Mouse (Mus musculus): Measurements from ENCODE around the gene Aldh5a1. TPM values are rescaled to one million over a fixed set of nuclear protein-coding genes. Genes with fewer than 3 reads are reported as not detected.
A peak's percentile ranks its signal among the peaks of the same experiment; 100 is the strongest.

Gene Aldh5a1
- polyA plus RNA-seq, 1 experiment from 2014 or later, result 8.9 TPM

DNA sequence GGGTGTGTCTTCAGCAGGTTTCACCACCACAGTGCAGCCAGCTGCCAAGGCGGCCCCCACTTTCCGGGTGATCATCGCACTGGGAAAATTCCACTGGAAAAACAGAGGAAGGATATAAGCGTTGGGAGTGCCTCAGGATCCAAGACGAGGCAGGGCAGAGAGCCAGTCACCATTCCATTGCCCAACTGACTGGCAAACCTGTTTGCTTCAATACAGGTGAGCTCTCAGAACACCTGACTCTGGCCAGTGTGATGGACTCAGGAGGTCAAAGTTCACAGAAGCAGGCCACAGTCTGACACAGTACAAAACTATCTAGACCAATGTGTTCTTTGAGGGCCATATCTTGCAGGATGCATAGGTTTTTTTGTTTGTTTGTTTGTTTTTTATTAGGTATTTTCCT lies 13.5 kb downstream of the Aldh5a1 start:
- H3K27ac ChIP-seq (replicated peaks), result no peak overlapping the region
- no peaks in the 10 kb centered on the region for H3K27me3 ChIP-seq
- ATAC-seq (ENCODE audit: low read depth), result no peak
- no peak overlapping the region for H3K4me2 ChIP-seq
- no peaks in the 10 kb centered on the region for H3K9me3 ChIP-seq
- no peaks in the 10 kb centered on the region for H3K4me1 ChIP-seq (replicated peaks)
- no peak overlapping the region for H3K4me3 ChIP-seq
- WGBS, result 92% methylated on average over 5 of the region's 5 CpGs
- no peak overlapping the region for H3K9ac ChIP-seq
- peaks cover 43% of the 10 kb centered on the region for H3K36me3 ChIP-seq

- H3K27me3 ChIP-seq, result no peaks in the 10 kb centered on the region
- H3K27ac ChIP-seq (replicated peaks), result no peak overlapping the region
- no peak overlapping the region for H3K4me2 ChIP-seq
- H3K4me1 ChIP-seq (replicated peaks), result no peaks in the 10 kb centered on the region
- H3K9me3 ChIP-seq, result no peaks in the 10 kb centered on the region
- H3K36me3 ChIP-seq, result peaks cover 52% of the 10 kb centered on the region
- no peak overlapping the region for H3K4me3 ChIP-seq
- no peak overlapping the region for H3K9ac ChIP-seq
- WGBS, result 77% methylated on average over 6 of the region's 6 CpGs
- no peak for ATAC-seq (ENCODE audit: low read depth)
These were observed 16.2 kb downstream of the Aldh5a1 start for GRCm38 (mm10) chr13:24921281-24921680.

GRCm38 (mm10) chr13:24920333-24920977 lies 17.0 kb downstream of the Aldh5a1 start:
- Histone ChIP-seq H3K4me3 (no peak overlapping the region), H3K9me3 (no peaks in the 10 kb centered on the region), H3K27ac (replicated peaks) (no peak overlapping the region), H3K9ac (no peak overlapping the region), H3K36me3 (peaks cover 54% of the 10 kb centered on the region), H3K4me2 (no peak overlapping the region), H3K4me1 (replicated peaks) (no peaks in the 10 kb centered on the region), H3K27me3 (no peaks in the 10 kb centered on the region)
- WGBS, result 29% methylated on average over 5 of the region's 5 CpGs
- ATAC-seq (ENCODE audit: low read depth), result peak; percentile 71

DNA sequence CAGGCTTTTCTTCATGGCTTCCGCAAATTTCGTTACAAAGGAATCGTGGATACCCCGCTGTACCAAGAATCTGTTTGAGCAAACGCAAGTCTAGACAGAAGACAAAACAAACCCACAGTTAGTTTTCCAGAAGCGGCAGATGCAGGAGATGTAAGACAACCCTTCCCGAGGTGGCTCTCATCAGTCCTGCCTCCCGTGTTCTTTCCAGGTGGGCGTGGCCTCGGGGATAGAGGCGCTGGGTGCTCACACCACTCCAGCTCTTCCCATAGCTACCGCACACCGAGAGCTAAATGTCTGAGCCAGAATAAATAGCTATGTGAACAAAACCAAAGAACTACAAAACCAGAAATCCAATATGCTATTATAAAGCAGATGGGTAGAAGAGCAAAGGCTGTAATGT lies 21.6 kb downstream of the Aldh5a1 start:
- no peaks in the 10 kb centered on the region for H3K9me3 ChIP-seq
- ATAC-seq (ENCODE audit: low read depth), result no peak
- H3K36me3 ChIP-seq, result peaks cover 56% of the 10 kb centered on the region
- H3K4me1 ChIP-seq (replicated peaks), result no peaks in the 10 kb centered on the region
- H3K27me3 ChIP-seq, result no peaks in the 10 kb centered on the region
- H3K4me2 ChIP-seq, result no peak overlapping the region
- H3K27ac ChIP-seq (replicated peaks), result no peak overlapping the region
- no peak overlapping the region for H3K4me3 ChIP-seq
- no peak overlapping the region for H3K9ac ChIP-seq
- whole genome bisulfite sequencing, result 77% methylated on average over 13 of the region's 13 CpGs

DNA sequence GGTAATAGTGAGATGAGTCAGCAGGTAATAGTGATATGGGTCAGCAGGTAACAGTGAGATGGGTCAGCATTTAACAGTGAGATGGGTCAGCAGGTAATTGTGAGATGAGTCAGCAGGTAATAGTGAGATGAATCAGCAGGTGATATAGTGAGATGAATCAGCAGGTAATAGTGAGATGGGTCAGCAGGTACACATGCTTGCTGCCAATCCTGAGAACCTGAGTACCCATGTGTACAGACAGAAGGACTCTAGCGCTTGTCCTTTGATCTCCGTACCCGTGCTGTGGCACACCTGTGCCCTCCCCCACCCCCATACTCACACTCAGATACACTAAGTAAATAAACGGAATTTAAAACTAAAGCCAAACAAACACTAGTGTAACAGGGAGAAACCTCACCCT lies 22.5 kb downstream of the Aldh5a1 start:
- H3K27ac ChIP-seq (replicated peaks), result no peak overlapping the region
- H3K4me1 ChIP-seq (replicated peaks), result no peaks in the 10 kb centered on the region
- H3K4me3 ChIP-seq, result no peak overlapping the region
- peaks cover 57% of the 10 kb centered on the region for H3K36me3 ChIP-seq
- H3K27me3 ChIP-seq, result no peaks in the 10 kb centered on the region
- no peak overlapping the region for H3K4me2 ChIP-seq
- ATAC-seq (ENCODE audit: low read depth), result no peak
- H3K9me3 ChIP-seq, result no peaks in the 10 kb centered on the region
- WGBS, result 90% methylated on average over 4 of the region's 4 CpGs
- H3K9ac ChIP-seq, result no peak overlapping the region

- Histone ChIP-seq H3K4me3 (no peak overlapping the region), H3K36me3 (peaks cover 49% of the 10 kb centered on the region), H3K4me2 (no peak overlapping the region), H3K9me3 (no peaks in the 10 kb centered on the region), H3K27me3 (no peaks in the 10 kb centered on the region), H3K4me1 (replicated peaks) (no peaks in the 10 kb centered on the region), H3K27ac (replicated peaks) (no peak overlapping the region), H3K9ac (no peak overlapping the region)
- 95% methylated on average over 7 of the region's 7 CpGs for WGBS
- ATAC-seq (ENCODE audit: low read depth), result no peak
These were observed 23.9 kb downstream of the Aldh5a1 start for GRCm38 (mm10) chr13:24913576-24913975.

DNA sequence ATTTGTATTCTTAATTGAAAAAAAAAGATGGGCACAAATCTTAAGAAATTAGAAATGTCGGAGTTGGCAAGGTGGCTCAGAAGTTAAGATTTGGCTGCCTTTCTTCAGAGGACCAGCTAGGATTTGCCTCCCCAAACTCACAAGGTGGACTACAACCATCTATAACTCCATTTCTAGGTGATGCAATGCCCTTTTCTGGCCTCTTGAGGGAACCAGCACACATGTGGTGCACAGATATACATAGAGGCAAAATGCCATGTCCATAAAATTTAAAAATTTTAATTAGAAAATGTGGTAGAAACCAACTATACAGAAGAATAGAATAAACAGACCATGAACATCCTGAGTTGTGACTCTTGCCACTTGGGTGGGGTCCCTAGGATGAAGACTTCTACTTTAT lies 28.3 kb downstream of the Aldh5a1 start:
- Histone ChIP-seq H3K36me3 (peaks cover 18% of the 10 kb centered on the region), H3K4me1 (replicated peaks) (no peaks in the 10 kb centered on the region), H3K27me3 (no peaks in the 10 kb centered on the region), H3K4me2 (no peak overlapping the region), H3K27ac (replicated peaks) (no peak overlapping the region), H3K4me3 (no peak overlapping the region), H3K9ac (no peak overlapping the region), H3K9me3 (no peaks in the 10 kb centered on the region)
- WGBS, result 96% methylated on average over 1 of the region's 1 CpGs
- ATAC-seq (ENCODE audit: low read depth), result no peak

DNA sequence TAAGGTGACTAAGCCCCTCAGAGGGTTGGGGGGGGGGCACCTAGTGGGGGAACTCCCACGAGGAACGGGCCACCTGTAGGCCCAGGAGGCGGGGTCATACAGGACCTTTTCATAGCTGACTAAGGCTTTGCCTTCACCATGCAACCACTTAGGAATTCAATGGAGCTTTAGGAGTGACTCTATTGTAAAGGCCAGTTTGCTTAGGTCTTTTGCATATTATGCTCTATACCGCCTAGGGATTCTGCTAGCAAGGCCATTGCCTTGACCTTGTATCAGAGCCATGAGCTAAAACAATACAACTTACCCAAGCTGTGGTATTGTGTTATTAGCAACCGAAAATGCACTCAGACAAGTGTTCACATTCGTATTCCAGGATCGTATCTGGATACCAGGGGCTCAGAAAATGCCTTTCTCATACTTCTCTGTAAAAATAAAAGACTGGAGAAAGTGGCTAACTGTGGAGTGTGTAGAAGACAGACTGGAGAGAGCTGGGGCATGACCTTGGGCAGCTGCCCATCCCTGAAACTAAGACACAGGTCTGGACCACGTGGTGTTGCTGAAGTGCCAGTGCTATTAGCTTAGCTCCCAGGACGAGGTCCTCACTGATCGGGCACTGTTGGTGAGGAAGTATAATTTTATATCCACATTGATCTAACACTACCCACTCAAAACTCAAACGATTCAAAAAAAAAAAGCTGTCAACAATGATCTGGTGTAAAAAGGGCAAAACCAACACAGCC lies 30.5 kb downstream of the Aldh5a1 start:
- no peaks in the 10 kb centered on the region for H3K27me3 ChIP-seq
- peaks cover 12% of the 10 kb centered on the region for H3K36me3 ChIP-seq
- WGBS, result 82% methylated on average over 11 of the region's 11 CpGs
- H3K4me1 ChIP-seq (replicated peaks), result no peaks in the 10 kb centered on the region
- no peak overlapping the region for H3K27ac ChIP-seq (replicated peaks)
- ATAC-seq (ENCODE audit: low read depth), result no peak
- H3K4me2 ChIP-seq, result no peak overlapping the region
- no peak overlapping the region for H3K9ac ChIP-seq
- no peak overlapping the region for H3K4me3 ChIP-seq
- H3K9me3 ChIP-seq, result no peaks in the 10 kb centered on the region

DNA sequence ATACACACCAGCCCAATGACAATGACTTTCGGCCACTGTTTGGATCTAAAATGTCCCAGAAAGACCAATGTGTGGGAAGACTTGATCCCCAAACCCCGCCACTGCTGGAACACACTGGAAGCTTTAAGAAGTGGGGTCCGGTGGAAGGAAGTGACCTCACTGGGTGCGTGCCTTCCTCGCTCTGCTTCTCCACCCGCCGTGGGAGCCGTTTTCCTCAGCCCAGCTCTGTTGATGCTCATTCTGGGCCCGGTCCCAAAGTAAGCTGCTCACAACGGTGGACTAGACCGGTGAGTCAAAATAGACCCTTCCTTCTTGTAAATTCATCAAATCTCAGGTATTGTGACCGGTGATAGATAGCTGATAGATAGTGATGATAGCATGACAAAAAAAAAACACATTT lies 32.0 kb downstream of the Aldh5a1 start:
- H3K4me2 ChIP-seq, result no peak overlapping the region
- no peak overlapping the region for H3K9ac ChIP-seq
- H3K9me3 ChIP-seq, result no peaks in the 10 kb centered on the region
- 94% methylated on average over 12 of the region's 12 CpGs for WGBS
- no peaks in the 10 kb centered on the region; the same call in 1 of the 2 replicates for H3K36me3 ChIP-seq
- no peaks in the 10 kb centered on the region for H3K4me1 ChIP-seq (replicated peaks)
- ATAC-seq (ENCODE audit: low read depth), result no peak
- H3K4me3 ChIP-seq, result no peak overlapping the region
- no peaks in the 10 kb centered on the region for H3K27me3 ChIP-seq
- H3K27ac ChIP-seq (replicated peaks), result no peak overlapping the region

DNA sequence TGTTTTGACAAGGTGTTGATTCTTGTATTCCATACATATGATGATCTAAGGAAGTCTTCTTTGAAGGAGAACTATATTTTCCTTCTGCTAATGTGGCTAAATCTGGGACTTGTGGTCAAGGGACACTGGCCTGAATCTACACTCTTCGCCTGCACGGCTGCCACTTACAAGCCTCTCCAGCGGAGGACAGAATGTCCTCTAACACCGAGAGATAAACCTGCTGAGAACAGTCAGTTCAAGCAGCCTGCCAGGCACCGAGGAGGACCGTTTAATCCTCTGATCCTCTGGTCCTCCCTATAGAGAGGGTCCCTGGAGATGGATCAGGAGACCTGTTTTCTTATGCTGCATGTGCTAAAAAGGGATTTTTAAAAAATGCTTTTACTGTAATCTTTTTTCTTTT lies 34.0 kb downstream of the Aldh5a1 start:
- Histone ChIP-seq H3K4me2 (no peak overlapping the region), H3K9me3 (no peaks in the 10 kb centered on the region), H3K9ac (no peak overlapping the region), H3K36me3 (no peaks in the 10 kb centered on the region), H3K27me3 (no peaks in the 10 kb centered on the region), H3K27ac (replicated peaks) (no peak overlapping the region), H3K4me3 (no peak overlapping the region), H3K4me1 (replicated peaks) (no peaks in the 10 kb centered on the region)
- no peak for ATAC-seq (ENCODE audit: low read depth)
- 79% methylated on average over 6 of the region's 6 CpGs for WGBS

- ATAC-seq (ENCODE audit: low read depth), result no peak
- H3K9ac ChIP-seq, result no peak overlapping the region
- no peaks in the 10 kb centered on the region for H3K27me3 ChIP-seq
- H3K4me3 ChIP-seq, result no peak overlapping the region
- H3K4me1 ChIP-seq (replicated peaks), result no peaks in the 10 kb centered on the region
- H3K4me2 ChIP-seq, result no peak overlapping the region
- no peaks in the 10 kb centered on the region for H3K9me3 ChIP-seq
- 91% methylated on average over 2 of the region's 2 CpGs for WGBS
- H3K36me3 ChIP-seq, result no peaks in the 10 kb centered on the region
- H3K27ac ChIP-seq (replicated peaks), result no peak overlapping the region
These were observed 35.5 kb downstream of the Aldh5a1 start for GRCm38 (mm10) chr13:24901916-24902315.

- 85% methylated on average over 2 of the region's 2 CpGs for WGBS
- H3K9ac ChIP-seq, result no peak overlapping the region
These were observed 43.6 kb downstream of the Aldh5a1 start for GRCm38 (mm10) chr13:24893880-24894279.

DNA sequence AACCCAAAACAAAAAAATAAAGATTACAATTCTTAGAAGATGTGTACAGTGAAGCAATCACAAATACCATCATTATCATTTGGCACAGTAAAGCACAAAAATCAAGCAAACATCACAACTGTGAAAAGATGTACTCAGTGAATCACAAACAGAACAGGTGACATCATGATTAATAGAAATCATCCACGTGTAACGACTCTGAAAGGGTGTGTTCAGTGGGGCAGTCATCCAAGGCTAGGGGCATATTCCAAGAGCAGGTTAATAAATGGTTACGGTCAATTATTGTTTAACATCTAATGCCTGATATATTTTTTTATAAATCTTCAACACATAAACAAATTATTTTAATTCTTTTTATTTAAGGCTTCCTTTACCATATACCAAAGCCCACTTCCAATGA lies 44.9 kb downstream of the Aldh5a1 start:
- Histone ChIP-seq H3K4me2 (no peak overlapping the region), H3K36me3 (no peaks in the 10 kb centered on the region), H3K27ac (replicated peaks) (no peak overlapping the region), H3K4me1 (replicated peaks) (no peaks in the 10 kb centered on the region), H3K27me3 (no peaks in the 10 kb centered on the region), H3K9me3 (no peaks in the 10 kb centered on the region), H3K9ac (no peak overlapping the region), H3K4me3 (no peak overlapping the region)
- ATAC-seq (ENCODE audit: low read depth), result no peak
- WGBS, result 95% methylated on average over 3 of the region's 3 CpGs

More at GRCm38 (mm10) chr13:24893880-24894279, 43.6 kb downstream of the Aldh5a1 start:
- ATAC-seq (ENCODE audit: low read depth), result no peak
- Histone ChIP-seq H3K4me1 (replicated peaks) (no peaks in the 10 kb centered on the region), H3K4me3 (no peak overlapping the region), H3K27me3 (no peaks in the 10 kb centered on the region), H3K4me2 (no peak overlapping the region), H3K27ac (replicated peaks) (no peak overlapping the region), H3K9me3 (no peaks in the 10 kb centered on the region), H3K36me3 (no peaks in the 10 kb centered on the region)
